Mouse (Mus musculus) subcutaneous adipose tissue, adult 2 months (tissue): ENCODE results near the gene Atoh8. TPM values are rescaled to one million over a fixed set of nuclear protein-coding genes. Genes with fewer than 3 reads are reported as not detected.

Experiments used
- polyA plus RNA-seq: library from polyadenylated mRNA; depleted of rRNA; stranded (reverse); fragments of >200 nt; gene quantifications from 2 replicates; pipeline ENCODE4 v1.2.3, GENCODE M21; 2012; ENCODE audit warnings: low replicate concordance; rRNA removed

The Atoh8 gene
- 16.6 and 18.7 TPM in 2 replicates for polyA plus RNA-seq

DNA sequence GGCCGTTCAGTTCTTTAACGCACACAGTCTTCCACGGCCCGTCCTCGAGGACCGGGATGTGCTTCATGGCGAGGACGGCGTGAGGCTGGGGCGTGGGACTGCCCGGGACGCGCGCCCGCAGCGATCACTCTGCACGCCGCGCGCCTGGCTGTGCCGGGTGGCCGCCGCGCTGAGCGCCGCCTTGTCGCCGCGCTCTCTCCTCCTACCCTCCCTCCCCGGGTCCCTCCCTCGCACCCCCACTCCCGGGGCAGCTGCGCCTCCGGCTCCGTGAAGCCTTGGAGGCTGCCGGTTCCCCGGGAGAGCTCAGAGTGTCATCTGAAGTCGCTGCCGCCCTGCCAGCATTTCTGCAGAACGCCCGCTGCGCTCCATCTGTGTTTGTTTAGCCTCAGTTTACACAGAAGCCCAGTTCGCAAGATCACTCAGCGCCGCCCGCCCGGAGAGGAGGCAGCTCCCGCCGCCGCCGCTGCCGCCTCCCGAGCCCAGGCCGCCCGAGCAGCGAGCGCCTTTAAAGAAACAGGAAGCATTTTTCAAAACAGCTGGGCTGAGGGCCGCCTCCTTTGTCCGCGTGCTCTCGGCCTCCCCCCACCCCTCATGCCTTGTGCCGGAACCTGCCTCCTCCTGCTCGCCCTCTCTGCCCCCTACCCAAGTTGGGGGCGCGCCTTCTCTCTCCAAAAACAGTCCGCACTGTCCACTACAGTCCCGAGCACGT lies at the start of gene Atoh8:
Gene Atoh8, minus strand, starts transcription at position 480 of the 709 bp plus-strand sequence.

Other genes starting within 250 kb of the Atoh8 start
- 9.5 and 16.1 TPM in 2 replicates for gene St3gal5, start 138.0 kb downstream of the Atoh8 start, polyA plus RNA-seq
- gene Sftpb, start 69.0 kb upstream of the Atoh8 start, polyA plus RNA-seq, result 0.10 and 0.57 TPM in 2 replicates
- gene Usp39, start 109.6 kb upstream of the Atoh8 start, polyA plus RNA-seq, result 18.7 and 24.3 TPM in 2 replicates
- gene 0610030E20Rik, start 111.7 kb upstream of the Atoh8 start, polyA plus RNA-seq, result 20.1 and 24.2 TPM in 2 replicates
- 39.9 and 57.7 TPM in 2 replicates for gene Tmem150a, start 119.9 kb upstream of the Atoh8 start, polyA plus RNA-seq
- 83.3 and 97.2 TPM in 2 replicates for gene Rnf181, start 131.4 kb upstream of the Atoh8 start, polyA plus RNA-seq
- gene Vamp5, start 144.9 kb upstream of the Atoh8 start, polyA plus RNA-seq, result 22.3 and 33.6 TPM in 2 replicates
- gene Vamp8, start 155.1 kb upstream of the Atoh8 start, polyA plus RNA-seq, result 111 and 113 TPM in 2 replicates
- gene Ggcx, start 178.7 kb upstream of the Atoh8 start, polyA plus RNA-seq, result 38.4 and 41.4 TPM in 2 replicates
- 115 and 120 TPM in 2 replicates for gene Mat2a, start 204.0 kb upstream of the Atoh8 start, polyA plus RNA-seq